Mouse (Mus musculus): ENCODE data around the gene Usp40. TPM values are rescaled to one million over a fixed set of nuclear protein-coding genes. Genes with fewer than 3 reads are reported as not detected.

The Usp40 gene
- polyA plus RNA-seq, 1 experiment from 2014 or later, result 10.0 TPM

- Histone ChIP-seq H3K9me3 (replicated peaks; ENCODE audit: control insufficient read depth, low read length) (no peaks in the 10 kb centered on the region), H3K4me1 (ENCODE audit: control insufficient read depth, low read depth, low read length) (peaks cover 2% of the 10 kb centered on the region), H3K36me3 (ENCODE audit: control insufficient read depth, insufficient read depth) (no peaks in the 10 kb centered on the region), H3K4me3 (ENCODE audit: low read depth, low read length) (no peak overlapping the region), H3K27ac (ENCODE audit: low read length) (no peak overlapping the region), H3K4me2 (ENCODE audit: low read depth, low read length) (no peak overlapping the region), H3K27me3 (ENCODE audit: control insufficient read depth, insufficient read depth, low read depth, low read length) (no peaks in the 10 kb centered on the region), H3K9ac (ENCODE audit: low read depth, low read length) (no peak overlapping the region)
- peak; percentile 80 for ATAC-seq (ENCODE audit: low read depth)
- WGBS (ENCODE audit: insufficient replicate concordance), result 46% methylated on average over 3 of the region's 3 CpGs
Measured at GRCm38 (mm10) chr1:88013726-88014125, 5.4 kb upstream of the Usp40 start.

DNA sequence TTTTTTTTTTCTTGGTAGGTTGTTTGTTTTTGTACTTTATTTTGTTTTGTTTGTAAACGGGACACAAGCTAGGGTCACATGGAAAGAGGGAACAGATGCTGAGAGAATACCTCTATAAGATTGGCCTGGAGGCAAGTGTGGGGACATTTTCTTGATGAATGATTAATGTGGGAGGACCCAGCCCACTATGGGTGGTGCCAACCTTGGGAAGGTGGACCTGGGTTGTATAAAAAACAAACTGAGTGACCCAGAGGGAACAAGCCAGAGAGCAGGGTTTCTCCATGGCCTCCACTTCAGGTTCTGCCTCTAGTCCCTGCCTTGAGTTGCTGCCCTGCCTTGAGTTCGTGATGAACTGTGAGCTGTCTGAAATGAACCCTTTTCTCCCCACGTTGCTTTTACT lies 1.2 kb upstream of the Usp40 start:
- 55% methylated on average over 3 of the region's 3 CpGs for WGBS (ENCODE audit: insufficient replicate concordance)
- no peak overlapping the region for H3K4me2 ChIP-seq (ENCODE audit: low read depth, low read length)
- no peaks in the 10 kb centered on the region for H3K27me3 ChIP-seq (ENCODE audit: control insufficient read depth, insufficient read depth, low read depth, low read length)
- no peaks in the 10 kb centered on the region for H3K36me3 ChIP-seq (ENCODE audit: control insufficient read depth, insufficient read depth)
- no peak overlapping the region for H3K4me3 ChIP-seq (ENCODE audit: low read depth, low read length)
- peaks cover 7% of the 10 kb centered on the region for H3K4me1 ChIP-seq (ENCODE audit: control insufficient read depth, low read depth, low read length)
- no peak for ATAC-seq (ENCODE audit: low read depth)
- H3K9ac ChIP-seq (ENCODE audit: low read depth, low read length), result no peak overlapping the region
- no peak overlapping the region for H3K27ac ChIP-seq (ENCODE audit: low read length)
- H3K9me3 ChIP-seq (replicated peaks; ENCODE audit: control insufficient read depth, low read length), result no peaks in the 10 kb centered on the region

GRCm38 (mm10) chr1:88008735-88009134 lies 384 bp upstream of the Usp40 start:
- Histone ChIP-seq H3K9me3 (replicated peaks; ENCODE audit: control insufficient read depth, low read length) (no peaks in the 10 kb centered on the region), H3K27me3 (ENCODE audit: control insufficient read depth, insufficient read depth, low read depth, low read length) (no peaks in the 10 kb centered on the region), H3K36me3 (ENCODE audit: control insufficient read depth, insufficient read depth) (no peaks in the 10 kb centered on the region), H3K9ac (ENCODE audit: low read depth, low read length) (no peak overlapping the region), H3K4me1 (ENCODE audit: control insufficient read depth, low read depth, low read length) (peaks cover 7% of the 10 kb centered on the region), H3K27ac (ENCODE audit: low read length) (no peak overlapping the region), H3K4me3 (ENCODE audit: low read depth, low read length) (peak overlapping the region; percentile 76), H3K4me2 (ENCODE audit: low read depth, low read length) (peak overlapping the region; percentile 83)
- WGBS (ENCODE audit: insufficient replicate concordance), result 33% methylated on average over 4 of the region's 4 CpGs
- no peak; the same call in 1 of the 2 replicates for ATAC-seq (ENCODE audit: low read depth)

- H3K27me3 ChIP-seq (ENCODE audit: control insufficient read depth, insufficient read depth, low read depth, low read length), result no peaks in the 10 kb centered on the region
- H3K4me3 ChIP-seq (ENCODE audit: low read depth, low read length), result peak overlapping the region; percentile 76
- peak overlapping the region; percentile 83 for H3K4me2 ChIP-seq (ENCODE audit: low read depth, low read length)
- 13% methylated on average over 5 of the region's 5 CpGs for WGBS (ENCODE audit: insufficient replicate concordance)
- peak overlapping the region; percentile 74 for H3K27ac ChIP-seq (ENCODE audit: low read length)
- H3K9ac ChIP-seq (ENCODE audit: low read depth, low read length), result peak overlapping the region; percentile 87
- no peaks in the 10 kb centered on the region for H3K9me3 ChIP-seq (replicated peaks; ENCODE audit: control insufficient read depth, low read length)
- peak; percentile 19; the same call in 1 of the 2 replicates for ATAC-seq (ENCODE audit: low read depth)
- H3K4me1 ChIP-seq (ENCODE audit: control insufficient read depth, low read depth, low read length), result peaks cover 7% of the 10 kb centered on the region
- no peaks in the 10 kb centered on the region for H3K36me3 ChIP-seq (ENCODE audit: control insufficient read depth, insufficient read depth)
Measured at GRCm38 (mm10) chr1:88007692-88008210, 600 bp downstream of the Usp40 start.

- WGBS (ENCODE audit: insufficient replicate concordance), result 66% methylated on average over 2 of the region's 2 CpGs
- Histone ChIP-seq H3K27me3 (ENCODE audit: control insufficient read depth, insufficient read depth, low read depth, low read length) (no peaks in the 10 kb centered on the region), H3K27ac (ENCODE audit: low read length) (no peak overlapping the region), H3K4me2 (ENCODE audit: low read depth, low read length) (no peak overlapping the region), H3K4me3 (ENCODE audit: low read depth, low read length) (no peak overlapping the region), H3K36me3 (ENCODE audit: control insufficient read depth, insufficient read depth) (peaks cover 10% of the 10 kb centered on the region), H3K4me1 (ENCODE audit: control insufficient read depth, low read depth, low read length) (no peaks in the 10 kb centered on the region), H3K9ac (ENCODE audit: low read depth, low read length) (no peak overlapping the region), H3K9me3 (replicated peaks; ENCODE audit: control insufficient read depth, low read length) (no peaks in the 10 kb centered on the region)
- no peak for ATAC-seq (ENCODE audit: low read depth)
Measured at GRCm38 (mm10) chr1:87992716-87993115, 15.6 kb downstream of the Usp40 start.

DNA sequence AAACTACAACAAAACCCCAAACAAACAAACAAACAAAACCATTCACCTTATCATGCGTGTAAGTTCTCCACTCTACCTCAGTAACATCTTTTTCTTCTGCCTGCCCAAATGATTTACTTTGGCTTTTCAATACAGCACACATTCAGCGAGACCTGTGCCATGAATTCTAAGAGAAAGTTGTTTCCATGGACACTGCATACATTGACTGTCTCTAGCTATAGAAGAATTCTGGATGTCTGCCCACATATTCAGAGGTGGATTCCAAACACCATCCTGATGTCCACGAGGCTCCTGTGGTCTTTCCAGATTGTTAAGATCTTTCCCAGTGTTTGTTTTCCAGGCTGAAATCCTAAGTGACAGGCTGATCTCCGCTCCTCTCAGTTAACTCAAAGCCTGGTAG lies 26.1 kb downstream of the Usp40 start:
- Histone ChIP-seq H3K27ac (ENCODE audit: low read length) (no peak overlapping the region), H3K4me1 (ENCODE audit: control insufficient read depth, low read depth, low read length) (no peaks in the 10 kb centered on the region), H3K27me3 (ENCODE audit: control insufficient read depth, insufficient read depth, low read depth, low read length) (no peaks in the 10 kb centered on the region), H3K4me2 (ENCODE audit: low read depth, low read length) (no peak overlapping the region), H3K36me3 (ENCODE audit: control insufficient read depth, insufficient read depth) (peaks cover 10% of the 10 kb centered on the region), H3K4me3 (ENCODE audit: low read depth, low read length) (no peak overlapping the region), H3K9ac (ENCODE audit: low read depth, low read length) (no peak overlapping the region), H3K9me3 (replicated peaks; ENCODE audit: control insufficient read depth, low read length) (no peaks in the 10 kb centered on the region)
- WGBS (ENCODE audit: insufficient replicate concordance), result 70% methylated on average over 4 of the region's 4 CpGs
- no peak for ATAC-seq (ENCODE audit: low read depth)

GRCm38 (mm10) chr1:87970381-87970780 lies 38.0 kb downstream of the Usp40 start:
- H3K4me2 ChIP-seq (ENCODE audit: low read depth, low read length), result no peak overlapping the region
- ATAC-seq (ENCODE audit: low read depth), result no peak
- H3K4me1 ChIP-seq (ENCODE audit: control insufficient read depth, low read depth, low read length), result no peaks in the 10 kb centered on the region
- no peak overlapping the region for H3K27ac ChIP-seq (ENCODE audit: low read length)
- no peaks in the 10 kb centered on the region for H3K9me3 ChIP-seq (replicated peaks; ENCODE audit: control insufficient read depth, low read length)
- 55% methylated on average over 4 of the region's 4 CpGs for WGBS (ENCODE audit: insufficient replicate concordance)
- no peak overlapping the region for H3K9ac ChIP-seq (ENCODE audit: low read depth, low read length)
- no peaks in the 10 kb centered on the region for H3K27me3 ChIP-seq (ENCODE audit: control insufficient read depth, insufficient read depth, low read depth, low read length)
- H3K4me3 ChIP-seq (ENCODE audit: low read depth, low read length), result no peak overlapping the region
- H3K36me3 ChIP-seq (ENCODE audit: control insufficient read depth, insufficient read depth), result peaks cover 5% of the 10 kb centered on the region

- Histone ChIP-seq H3K4me3 (ENCODE audit: low read depth, low read length) (0 out of 2 replicates have a peak overlapping the region, but pooled peaks have one; percentile 9), H3K4me2 (ENCODE audit: low read depth, low read length) (peak overlapping the region; percentile 63)
Measured at GRCm38 (mm10) chr1:87961459-87962167, 46.7 kb downstream of the Usp40 start.

GRCm38 (mm10) chr1:87960752-87961151 lies 47.6 kb downstream of the Usp40 start:
- H3K9ac ChIP-seq (ENCODE audit: low read depth, low read length), result peak overlapping the region; percentile 68
- 42% methylated on average over 4 of the region's 4 CpGs for WGBS (ENCODE audit: insufficient replicate concordance)
- peaks cover 4% of the 10 kb centered on the region for H3K36me3 ChIP-seq (ENCODE audit: control insufficient read depth, insufficient read depth)
- no peak overlapping the region for H3K4me3 ChIP-seq (ENCODE audit: low read depth, low read length)
- ATAC-seq (ENCODE audit: low read depth), result peak; percentile 20
- H3K4me1 ChIP-seq (ENCODE audit: control insufficient read depth, low read depth, low read length), result peaks cover 28% of the 10 kb centered on the region
- H3K9me3 ChIP-seq (replicated peaks; ENCODE audit: control insufficient read depth, low read length), result no peaks in the 10 kb centered on the region
- peak overlapping the region; percentile 63; the same call in 1 of the 2 replicates for H3K4me2 ChIP-seq (ENCODE audit: low read depth, low read length)
- peak overlapping the region; percentile 95 for H3K27ac ChIP-seq (ENCODE audit: low read length)
- no peaks in the 10 kb centered on the region for H3K27me3 ChIP-seq (ENCODE audit: control insufficient read depth, insufficient read depth, low read depth, low read length)

More at GRCm38 (mm10) chr1:87961459-87962167, 46.7 kb downstream of the Usp40 start:
- 11% methylated on average over 2 of the region's 2 CpGs for WGBS (ENCODE audit: insufficient replicate concordance)
- peaks cover 28% of the 10 kb centered on the region for H3K4me1 ChIP-seq (ENCODE audit: control insufficient read depth, low read depth, low read length)
- 0 out of 2 replicates have a peak, but pooled peaks cover 2% of the 10 kb centered on the region for H3K36me3 ChIP-seq (ENCODE audit: control insufficient read depth, insufficient read depth)
- no peaks in the 10 kb centered on the region for H3K9me3 ChIP-seq (replicated peaks; ENCODE audit: control insufficient read depth, low read length)
- peak; percentile 100 for ATAC-seq (ENCODE audit: low read depth)
- peak overlapping the region; percentile 95 for H3K27ac ChIP-seq (ENCODE audit: low read length)
- H3K9ac ChIP-seq (ENCODE audit: low read depth, low read length), result peak overlapping the region; percentile 68
- no peaks in the 10 kb centered on the region for H3K27me3 ChIP-seq (ENCODE audit: control insufficient read depth, insufficient read depth, low read depth, low read length)
